Mouse (Mus musculus) testis, adult 2 months (tissue): ENCODE data around the gene Olfr623. TPM values are rescaled to one million over a fixed set of nuclear protein-coding genes. Genes with fewer than 3 reads are reported as not detected.

Experiments
- H3K27ac ChIP-seq: fragments of 200-500 bp; 2 replicates; pipeline ENCODE4 v1.5.1; 2012; ENCODE audit warnings: low read depth, low read length; ENCODE audit not compliant: control insufficient read depth, insufficient read depth
- H3K27me3 ChIP-seq: fragments of 200-500 bp; 2 replicates; pipeline ENCODE4 v1.6.1; 2012; ENCODE audit warnings: mild to moderate bottlenecking, low read length, moderate library complexity; ENCODE audit not compliant: control insufficient read depth, insufficient read depth
- H3K36me3 ChIP-seq: fragments of 200-500 bp; 2 replicates; pipeline ENCODE4 v1.6.1; 2012; ENCODE audit warnings: mild to moderate bottlenecking, low read length; ENCODE audit not compliant: control insufficient read depth, insufficient read depth
- H3K4me1 ChIP-seq: fragments of 200-500 bp; 2 replicates; pipeline ENCODE4 v1.6.1; 2012; ENCODE audit warnings: low read length; ENCODE audit not compliant: control insufficient read depth, insufficient read depth
- H3K4me3 ChIP-seq: fragments of 200-500 bp; 2 replicates; pipeline ENCODE4 v1.5.1; 2012; ENCODE audit warnings: low read depth, mild to moderate bottlenecking, low read length, moderate library complexity, mixed read lengths; ENCODE audit not compliant: control insufficient read depth
- CTCF ChIP-seq: fragments of 200-500 bp; IDR thresholded peaks from 2 replicates; pipeline ENCODE4 v1.5.1; 2012; ENCODE audit warnings: low read depth, mild to moderate bottlenecking, inconsistent platforms, low read length, moderate library complexity; ENCODE audit not compliant: control insufficient read depth, insufficient read depth, insufficient replicate concordance
- POLR2A ChIP-seq: fragments of 200-500 bp; IDR thresholded peaks from 2 replicates; pipeline ENCODE4 v1.6.1; 2012; ENCODE audit warnings: low read depth, mild to moderate bottlenecking, inconsistent platforms, low read length, moderate library complexity; ENCODE audit not compliant: control insufficient read depth
- polyA plus RNA-seq: library from polyadenylated mRNA; depleted of rRNA; stranded (reverse); fragments of >200 nt; gene quantifications from 2 replicates; pipeline ENCODE4 v1.2.3, GENCODE M21; 2012; rRNA removed

Olfr623 gene
- polyA plus RNA-seq: not detected in 2 replicates

DNA sequence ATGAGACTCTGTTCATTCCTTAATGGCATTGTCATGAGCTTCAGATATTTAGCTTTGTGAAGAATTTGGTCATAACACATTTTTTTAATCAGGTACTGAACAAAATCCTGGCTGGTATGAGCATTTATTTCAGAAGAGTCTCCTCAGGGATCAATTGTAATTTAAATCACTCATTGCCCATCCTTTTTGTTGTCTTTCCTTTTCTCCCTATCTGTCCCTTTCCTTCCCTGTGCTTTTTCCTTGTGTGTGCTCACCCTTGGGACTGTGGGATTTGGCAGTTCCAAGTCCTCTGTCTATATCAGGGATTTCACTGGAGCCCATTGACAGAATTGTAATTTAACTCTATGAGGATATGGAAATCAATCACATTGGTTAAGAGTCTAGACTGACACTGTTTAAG, at the start of gene Olfr623:
TSS of gene Olfr623 (minus strand) at position 101 of the 400 bp plus-strand sequence.
- Histone ChIP-seq H3K36me3 (no peaks in the 10 kb centered on the region), H3K27me3 (no peaks in the 10 kb centered on the region), H3K4me1 (no peaks in the 10 kb centered on the region), H3K4me3 (no peak within 1 kb of the TSS), H3K27ac (no peak within 1 kb of the TSS)
- TF ChIP-seq CTCF (no peak), POLR2A (no peak)

DNA sequence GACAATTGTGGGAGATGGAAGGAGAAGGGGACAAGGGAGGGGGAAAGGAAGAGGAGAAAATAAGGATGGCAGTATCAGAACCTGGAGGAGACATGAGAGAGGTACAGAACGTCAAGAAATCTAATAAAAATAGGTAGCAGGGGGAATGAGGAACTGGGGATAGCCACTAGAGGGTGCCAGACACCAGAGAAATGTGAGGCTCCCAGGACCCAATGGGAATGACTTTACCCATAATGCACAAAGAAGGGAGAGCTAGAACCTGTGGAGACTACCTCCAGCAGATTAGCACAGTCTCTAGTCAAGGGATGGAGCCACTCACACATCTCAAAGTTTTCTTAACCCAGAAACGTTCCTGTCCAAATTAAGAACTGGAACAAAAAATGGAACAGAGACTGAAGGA, 48.5 kb upstream of the Olfr623 start:
- no peaks in the 10 kb centered on the region for H3K27me3 ChIP-seq
- no peaks in the 10 kb centered on the region for H3K4me1 ChIP-seq
- H3K36me3 ChIP-seq: no peaks in the 10 kb centered on the region
- no peak overlapping the region for H3K4me3 ChIP-seq
- H3K27ac ChIP-seq: no peak overlapping the region
- TF ChIP-seq POLR2A: no peak

DNA sequence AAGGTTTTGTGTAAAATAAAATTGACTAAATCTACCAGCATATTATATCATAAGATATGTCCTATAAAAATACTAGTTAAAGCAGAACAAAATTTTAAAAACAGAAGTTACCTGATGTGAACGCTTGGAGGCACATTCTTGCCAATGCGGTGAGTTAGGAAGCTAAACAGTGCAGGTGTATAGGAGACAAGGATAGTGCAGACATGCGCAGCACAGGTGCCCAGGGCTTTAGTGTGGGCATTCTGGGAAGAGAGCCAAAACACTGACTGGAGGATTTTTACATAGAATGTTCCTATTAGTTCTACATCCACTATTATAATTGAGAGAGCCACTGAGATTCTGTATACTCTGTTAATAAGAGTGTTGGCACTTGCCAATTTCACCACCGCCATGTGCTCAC, 36.0 kb upstream of the Olfr623 start:
- H3K36me3 ChIP-seq: no peaks in the 10 kb centered on the region
- no peaks in the 10 kb centered on the region for H3K27me3 ChIP-seq
- no peaks in the 10 kb centered on the region for H3K4me1 ChIP-seq
- no peak overlapping the region for H3K4me3 ChIP-seq
- TF ChIP-seq CTCF (no peak), POLR2A (no peak)
- no peak overlapping the region for H3K27ac ChIP-seq

- Histone ChIP-seq H3K27ac (no peak within 1 kb of the TSS), H3K4me1 (no peaks in the 10 kb centered on the region), H3K4me3 (no peak within 1 kb of the TSS), H3K27me3 (no peaks in the 10 kb centered on the region), H3K36me3 (no peaks in the 10 kb centered on the region)
- TF ChIP-seq CTCF (no peak), POLR2A (no peak)
Measured at GRCm38 (mm10) chr7:103682420-103682819, 18.9 kb upstream of the Olfr623 start, which contains the start of gene Olfr625-ps1. Gene Olfr625-ps1 (plus strand): TSS chr7:103682720.

DNA sequence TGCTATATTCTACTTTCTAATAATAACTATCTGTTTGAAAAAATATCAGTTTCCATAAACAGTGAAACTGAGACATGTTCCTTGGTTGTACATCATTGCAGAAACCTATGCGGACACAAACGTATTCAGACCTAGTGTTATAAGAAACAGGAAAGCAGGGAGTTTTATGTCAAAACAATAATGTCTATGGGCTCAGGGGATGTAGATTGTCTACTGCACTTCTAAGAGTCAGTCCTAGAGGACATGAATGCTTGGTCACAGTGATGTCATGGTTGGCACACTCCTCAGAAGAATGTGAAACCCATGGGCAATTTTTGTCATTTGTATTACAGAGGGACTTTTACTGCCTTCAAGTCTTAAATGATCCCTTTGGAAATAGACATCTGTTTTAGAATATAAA, 7.6 kb upstream of the Olfr623 start, which contains the start of gene Olfr624:
TSS of gene Olfr624 (minus strand) at position 101 of the 400 bp plus-strand sequence.
- H3K27ac ChIP-seq: no peak within 1 kb of the TSS
- no peak for TF ChIP-seq POLR2A
- no peak for TF ChIP-seq CTCF
- no peaks in the 10 kb centered on the region for H3K36me3 ChIP-seq
- no peaks in the 10 kb centered on the region for H3K4me1 ChIP-seq
- H3K27me3 ChIP-seq: no peaks in the 10 kb centered on the region
- H3K4me3 ChIP-seq: no peak within 1 kb of the TSS

DNA sequence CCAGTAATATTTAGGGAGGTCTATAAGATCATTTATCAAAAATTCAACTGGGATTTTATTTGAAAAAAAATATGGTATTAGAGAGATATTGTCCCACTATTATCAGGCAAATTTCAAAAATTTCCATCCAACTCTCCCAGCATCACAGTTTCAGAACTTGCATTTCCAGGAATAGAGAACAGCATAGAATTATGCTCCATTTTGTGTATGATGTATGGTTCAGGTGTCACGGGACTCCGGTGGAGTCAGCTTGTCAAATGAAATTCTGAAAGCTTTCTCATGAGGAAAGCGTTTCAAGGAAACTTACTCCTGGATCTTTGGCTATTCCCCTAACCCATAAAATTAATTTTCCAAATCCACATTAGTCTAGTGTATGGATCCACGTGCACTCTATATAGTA, 19.4 kb downstream of the Olfr623 start:
- H3K27ac ChIP-seq: no peak overlapping the region
- no peak for TF ChIP-seq CTCF

DNA sequence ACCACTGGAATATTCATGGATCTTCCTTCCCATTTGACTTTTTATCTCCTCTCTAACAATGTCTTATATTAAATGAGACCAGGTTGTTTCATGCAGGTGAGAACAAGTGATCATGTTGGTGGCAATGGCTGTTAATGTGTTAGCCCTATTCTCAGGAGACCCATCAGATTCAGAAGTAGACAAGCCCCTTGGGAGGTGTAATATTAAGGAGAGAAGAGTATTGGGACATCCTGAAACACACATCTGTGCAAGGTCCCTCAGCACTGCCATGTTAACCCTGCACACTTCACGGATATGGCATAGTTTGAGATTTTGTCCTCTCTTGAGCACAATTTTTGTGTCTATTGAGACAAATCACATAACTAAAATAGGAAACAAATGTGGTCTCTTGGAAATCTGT, 20.9 kb downstream of the Olfr623 start, which contains the start of gene Olfr622:
TSS of gene Olfr622 (minus strand) at position 101 of the 400 bp plus-strand sequence.
- H3K4me1 ChIP-seq: no peaks in the 10 kb centered on the region
- H3K36me3 ChIP-seq: no peaks in the 10 kb centered on the region
- no peak for TF ChIP-seq POLR2A
- no peak for TF ChIP-seq CTCF
- no peak within 1 kb of the TSS for H3K4me3 ChIP-seq
- no peaks in the 10 kb centered on the region for H3K27me3 ChIP-seq
- no peak within 1 kb of the TSS for H3K27ac ChIP-seq

More for the DNA sequence above, 19.4 kb downstream of the Olfr623 start:
- no peaks in the 10 kb centered on the region for H3K4me1 ChIP-seq
- H3K27me3 ChIP-seq: no peaks in the 10 kb centered on the region
- H3K4me3 ChIP-seq: no peak overlapping the region
- no peaks in the 10 kb centered on the region for H3K36me3 ChIP-seq

GRCm38 (mm10) chr7:103636795-103637194, 26.7 kb downstream of the Olfr623 start:
- Histone ChIP-seq H3K27me3 (no peaks in the 10 kb centered on the region), H3K4me3 (no peak overlapping the region), H3K4me1 (no peaks in the 10 kb centered on the region), H3K27ac (no peak overlapping the region), H3K36me3 (no peaks in the 10 kb centered on the region)
- TF ChIP-seq POLR2A (no peak), CTCF (no peak)
